Mouse (Mus musculus): ENCODE results near the gene Gpx7.

- TF ChIP-seq CTCF (IDR thresholded peaks at IDR 0.05; ENCODE audit: extremely low read depth, insufficient read depth, insufficient read length, insufficient replicate concordance) (no peak), POLR2A (IDR thresholded peaks at IDR 0.05; ENCODE audit: low read depth, low read length) (no peak)
Observed at GRCm38 (mm10) chr4:108357458-108357857, 49.3 kb downstream of the Gpx7 start.

Data from spleen, adult 2 months (tissue).